ENCODE assay signal across 18 mouse cellular contexts in genomic region chr14:17046808-17047207, GRCm38 (mm10).
"Had no signal": no experiment of that assay in that cellular context is flagged by ENCODE, and none has a peak within 500 bp of the region (broad histone marks: within the 10 kb centered on the region; RNA-seq: fewer than 3 reads in every experiment).

No protein-coding gene starts in this region.

- H3K4me2 ChIP-seq: intestine, embryonic 15.5 days; liver, embryonic 13.5 days; lung, embryonic 14.5 days; neural tube, embryonic 12.5 days; neural tube, embryonic 15.5 days; stomach, embryonic 15.5 days had no signal

- H3K4me3 ChIP-seq: intestine, embryonic 15.5 days; layer of hippocampus, adult 2 months; liver, embryonic 13.5 days; midbrain, embryonic 10.5 days; neural tube, embryonic 12.5 days; neural tube, embryonic 15.5 days; stomach, embryonic 15.5 days had no signal

- H3K9ac ChIP-seq: intestine, embryonic 15.5 days; liver, embryonic 13.5 days; lung, embryonic 14.5 days; neural tube, embryonic 12.5 days; neural tube, embryonic 15.5 days; stomach, embryonic 15.5 days had no signal

- H3K36me3 ChIP-seq: intestine, embryonic 15.5 days; liver, embryonic 13.5 days; midbrain, embryonic 10.5 days; neural tube, embryonic 12.5 days; neural tube, embryonic 15.5 days; stomach, embryonic 15.5 days had no signal

- DNase-seq: kidney, adult 11 months; kidney, adult 8-10 months; kidney, postnatal 25 days; layer of hippocampus, adult 9-11 months; liver, embryonic 13.5 days; lung, embryonic 14.5 days; lung, postnatal 14 days; midbrain, embryonic 14.5 days; retina, postnatal 1 day; right cerebral cortex, postnatal 25 days; spleen, adult 18-20 months; thymus, postnatal 25 days had no signal

- H3K27me3 ChIP-seq: intestine, embryonic 15.5 days; liver, embryonic 13.5 days; neural tube, embryonic 12.5 days; neural tube, embryonic 15.5 days; stomach, embryonic 15.5 days had no signal

- H3K27ac ChIP-seq: intestine, embryonic 15.5 days; layer of hippocampus, adult 2 months; liver, embryonic 13.5 days; midbrain, embryonic 10.5 days; neural tube, embryonic 12.5 days; neural tube, embryonic 15.5 days; stomach, embryonic 15.5 days had no signal

- H3K9me3 ChIP-seq: intestine, embryonic 15.5 days; liver, embryonic 13.5 days; midbrain, embryonic 10.5 days; neural tube, embryonic 12.5 days; neural tube, embryonic 15.5 days; stomach, embryonic 15.5 days had no signal

- ATAC-seq: intestine, embryonic 15.5 days had no signal

- H3K4me1 ChIP-seq: intestine, embryonic 15.5 days; liver, embryonic 13.5 days; midbrain, embryonic 10.5 days; neural tube, embryonic 12.5 days; neural tube, embryonic 15.5 days; stomach, embryonic 15.5 days had no signal
